Mouse (Mus musculus) cortical plate, adult 2 months (tissue): Measurements from ENCODE around the gene Gm17631.

Source experiments
- CTCF ChIP-seq: fragments of 200-500 bp; IDR thresholded peaks from 2 replicates; pipeline ENCODE4 v1.5.1; 2011; ENCODE audit warnings: mild to moderate bottlenecking, control low read depth, low read length; ENCODE audit not compliant: insufficient read depth; ENCODE audit errors: extremely low read depth
- POLR2A ChIP-seq: fragments of 200-500 bp; IDR thresholded peaks from 2 replicates; pipeline ENCODE4 v1.6.1; 2011; ENCODE audit warnings: mild to moderate bottlenecking, low read length, control low read depth; ENCODE audit not compliant: insufficient read depth; ENCODE audit errors: extremely low read depth

DNA sequence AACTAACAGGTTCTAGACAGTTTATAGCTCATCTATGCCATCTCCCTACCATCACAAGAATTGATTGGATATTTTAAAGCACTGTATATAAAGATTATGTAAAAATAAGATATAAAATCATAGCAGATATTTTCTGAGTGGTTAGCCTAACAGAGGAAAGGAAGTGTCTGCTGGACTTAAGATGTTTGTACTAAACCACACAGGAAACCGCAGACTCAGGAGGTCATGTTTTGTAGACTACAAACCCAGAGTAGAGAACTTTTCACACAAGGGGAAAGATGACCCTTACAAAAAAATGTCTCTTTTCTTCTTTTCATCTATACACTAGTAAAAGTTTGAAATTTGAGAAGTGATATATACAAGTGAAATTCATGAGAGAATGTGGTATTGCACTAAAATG lies 38.4 kb upstream of the Gm17631 start:
- TF ChIP-seq CTCF (no peak), POLR2A (no peak)
